Mouse (Mus musculus) T-cell, adult 2 months (primary cell): Measurements from ENCODE around the gene Agps.
A peak's percentile ranks its signal among the peaks of the same experiment; 100 is the strongest.

ENCODE experiments used
- DNase-seq: peaks from one replicate; pipeline ENCODE4 v3.0.0; 2022; ENCODE audit warnings: low spot score

Gene Agps

DNA sequence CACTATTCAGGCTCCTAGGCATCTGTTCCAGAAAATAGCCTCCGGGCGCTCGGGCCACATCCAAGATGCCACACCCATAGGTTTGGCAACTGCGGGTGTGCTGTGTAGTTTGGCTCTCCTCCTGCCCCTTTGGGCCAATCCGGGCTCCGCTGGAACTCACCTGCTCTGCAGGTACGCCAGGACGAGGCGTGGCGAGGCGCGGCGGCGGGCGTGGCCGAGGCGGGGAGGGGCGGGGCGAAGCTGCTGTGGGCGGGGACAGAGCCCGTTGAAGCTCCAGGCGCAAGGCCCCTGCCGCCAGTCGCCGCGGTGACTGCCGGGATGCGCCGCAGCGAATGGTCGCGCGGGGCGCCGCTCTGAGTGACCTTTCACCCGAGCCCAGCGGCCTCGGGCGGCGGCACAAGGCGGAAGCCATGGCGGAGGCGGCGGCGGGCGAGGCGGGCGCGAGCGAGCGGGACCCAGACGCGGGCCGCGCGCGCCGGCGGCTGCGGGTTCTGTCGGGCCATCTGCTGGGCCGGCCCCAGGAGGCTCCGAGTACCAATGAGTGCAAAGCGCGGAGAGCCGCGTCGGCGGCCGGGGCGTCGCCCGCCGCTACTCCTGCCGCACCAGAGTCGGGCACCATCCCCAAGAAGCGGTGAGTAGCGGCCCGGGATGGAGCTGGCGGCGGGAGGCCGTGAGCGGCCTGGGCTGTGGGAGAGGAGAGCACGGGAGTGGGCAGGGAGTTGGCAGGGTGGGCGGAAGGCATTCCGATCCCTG lies at the start of gene Agps:
Gene Agps, plus strand, starts transcription at position 297 of the 753 bp plus-strand sequence.
- DNase-seq, result peak; percentile 86

DNA sequence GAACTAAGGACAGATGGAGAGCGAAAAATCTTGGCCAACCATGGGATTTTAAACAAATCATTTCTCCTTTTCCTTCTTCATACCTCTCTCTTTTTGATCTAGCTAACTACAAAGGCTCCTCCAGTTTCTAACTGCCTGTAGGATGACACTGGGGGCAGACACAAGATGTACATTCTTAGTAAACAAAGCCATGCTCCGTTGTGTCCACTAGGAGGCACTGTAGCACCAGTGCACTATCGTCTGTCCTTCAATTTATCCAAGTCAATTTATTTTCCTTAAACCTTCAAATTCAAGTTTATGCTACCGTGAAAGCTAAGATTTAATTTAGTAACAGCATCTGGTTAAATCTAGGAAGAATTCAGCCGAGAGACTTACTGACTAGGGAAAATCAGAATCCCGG lies 45.9 kb upstream of the Agps start:
- DNase-seq, result peak; percentile 52

DNA sequence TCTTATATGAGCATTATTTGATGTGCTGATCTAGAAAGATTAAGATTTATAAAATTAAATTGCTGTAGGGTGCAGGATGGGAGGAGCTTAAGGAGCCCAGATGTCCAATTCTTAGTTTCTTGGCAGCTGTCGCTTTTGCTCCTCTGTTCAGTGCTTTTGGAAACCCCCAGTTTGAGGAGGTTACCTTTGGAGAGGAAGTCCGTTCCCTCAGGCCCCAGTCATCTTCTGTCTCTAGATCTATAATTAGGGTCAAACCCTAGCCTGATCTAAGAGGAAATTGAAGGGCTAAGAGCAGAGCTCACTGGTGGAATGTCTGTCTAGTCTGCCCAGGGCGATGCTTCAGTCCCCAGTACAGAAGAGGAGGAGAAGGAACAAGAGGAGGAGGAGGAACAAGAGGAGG lies 43.5 kb upstream of the Agps start:
- no peak for DNase-seq

DNA sequence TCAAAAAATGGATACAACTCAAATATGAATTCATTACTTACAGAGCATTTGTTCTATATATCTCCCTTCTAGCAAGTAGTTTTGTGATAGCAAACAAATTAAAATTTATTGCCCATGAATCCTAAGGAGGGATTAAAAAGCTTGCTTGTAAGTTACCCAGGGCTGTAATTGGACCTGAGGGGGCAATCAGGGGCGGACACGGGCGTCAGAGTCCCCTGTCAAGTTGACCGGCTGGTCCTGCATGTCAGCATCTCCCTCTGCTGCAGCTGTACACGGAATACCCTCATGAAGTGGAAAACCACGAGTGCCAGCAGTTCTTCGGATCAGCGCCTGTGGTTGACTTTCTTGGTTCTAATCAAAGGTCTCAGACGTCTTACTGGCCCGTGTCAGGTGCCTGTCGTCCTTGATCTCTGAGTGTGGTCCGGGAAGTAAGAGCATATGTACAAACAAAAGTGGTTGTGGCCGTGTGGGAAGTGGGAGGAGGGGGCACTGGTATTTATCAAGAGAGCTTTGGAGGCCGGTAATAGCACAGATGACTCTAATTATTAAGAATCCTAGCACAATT lies 41.9 kb upstream of the Agps start:
- DNase-seq, result no peak

DNA sequence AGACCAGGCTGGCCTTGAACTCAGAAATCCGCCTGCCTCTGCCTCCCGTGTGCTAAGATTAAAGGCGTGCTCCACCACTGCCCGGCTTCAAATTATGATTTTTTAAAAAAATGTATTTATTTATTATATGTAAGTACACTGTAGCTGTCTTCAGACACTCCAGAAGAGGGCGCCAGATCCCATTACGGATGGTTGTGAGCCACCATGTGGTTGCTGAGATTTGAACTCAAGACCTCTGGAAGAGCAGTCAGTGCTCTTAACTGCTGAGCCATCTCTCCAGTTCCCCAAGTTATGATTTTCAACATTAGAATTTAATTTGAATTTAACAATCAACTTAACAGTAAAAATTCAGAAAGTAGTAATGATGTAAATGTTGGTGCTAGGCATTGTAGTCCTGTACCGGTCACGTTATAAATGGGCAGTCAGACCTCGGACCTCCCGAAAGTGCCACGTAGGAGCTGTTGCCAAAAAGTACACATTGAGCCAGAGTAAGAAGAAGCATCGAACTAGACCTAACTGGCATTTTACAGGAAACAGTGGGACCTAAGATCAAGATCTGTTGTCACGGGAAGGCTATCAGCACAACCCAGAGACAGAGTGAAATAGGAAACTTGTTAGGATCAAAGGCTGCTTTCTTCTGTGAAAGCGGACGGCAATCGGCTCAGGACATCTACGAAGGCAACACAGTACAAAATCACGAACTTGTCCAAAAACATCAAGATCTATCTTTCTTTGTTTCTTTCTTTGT lies 40.2 kb upstream of the Agps start:
- DNase-seq, result no peak

DNA sequence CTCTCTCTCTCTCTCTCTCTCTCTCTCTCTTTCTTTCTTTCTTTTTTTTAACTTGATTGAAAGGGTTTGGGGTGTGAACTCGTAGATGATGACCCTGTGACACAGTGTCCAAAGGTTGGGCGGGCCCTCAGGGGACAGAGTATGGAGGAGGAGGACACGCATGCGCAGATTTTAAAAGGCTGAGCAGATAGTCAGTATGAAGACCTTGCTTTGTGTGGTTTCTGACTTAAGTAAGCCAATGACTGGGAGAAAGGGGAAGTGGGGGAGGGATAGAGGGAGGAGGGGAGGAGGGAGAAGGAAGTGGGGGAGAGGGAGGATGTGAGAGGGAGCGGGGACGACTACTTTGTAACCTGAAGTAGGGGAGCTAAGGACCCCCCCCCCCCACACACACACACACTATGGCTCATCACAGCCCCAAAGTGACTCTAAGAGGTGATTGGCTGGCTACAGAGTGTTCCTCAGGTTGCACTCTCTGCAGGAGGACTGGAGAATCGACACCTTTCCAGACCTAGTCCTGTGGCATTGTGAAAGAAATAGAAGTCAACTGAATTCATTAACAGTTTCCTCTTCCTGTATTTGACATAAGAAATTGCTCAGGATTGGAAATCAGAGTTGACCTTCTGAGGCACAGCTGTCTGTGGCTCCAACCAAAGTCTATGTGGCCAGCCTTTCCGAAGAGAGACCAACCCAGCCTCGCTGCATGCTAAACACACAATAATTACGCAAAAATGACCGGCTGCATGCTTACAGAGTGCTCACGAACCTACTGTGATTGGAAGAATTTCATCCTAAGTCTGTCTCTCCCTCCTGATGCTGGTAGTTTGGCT lies 39.4 kb upstream of the Agps start:
- peak; percentile 36 for DNase-seq

DNA sequence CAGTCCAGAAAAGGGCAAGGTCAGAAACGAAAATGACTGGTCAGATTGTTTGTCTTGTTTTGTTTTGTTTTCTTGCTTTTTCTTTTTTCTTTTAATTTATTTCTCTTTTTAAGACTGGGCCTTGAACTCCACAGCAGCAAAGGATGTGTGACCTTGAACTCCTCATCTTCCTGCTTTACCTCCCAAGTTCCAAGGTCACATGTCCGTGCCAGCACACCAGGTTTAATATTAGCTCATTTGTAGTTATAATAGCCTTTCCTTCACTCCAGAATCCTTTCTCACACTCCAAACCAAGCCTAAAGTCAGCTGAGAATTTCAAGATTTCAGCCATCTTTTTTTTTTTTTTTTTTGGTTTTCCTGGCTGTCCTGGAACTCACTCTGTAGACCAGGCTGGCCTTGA lies 35.8 kb upstream of the Agps start:
- DNase-seq, result no peak

DNA sequence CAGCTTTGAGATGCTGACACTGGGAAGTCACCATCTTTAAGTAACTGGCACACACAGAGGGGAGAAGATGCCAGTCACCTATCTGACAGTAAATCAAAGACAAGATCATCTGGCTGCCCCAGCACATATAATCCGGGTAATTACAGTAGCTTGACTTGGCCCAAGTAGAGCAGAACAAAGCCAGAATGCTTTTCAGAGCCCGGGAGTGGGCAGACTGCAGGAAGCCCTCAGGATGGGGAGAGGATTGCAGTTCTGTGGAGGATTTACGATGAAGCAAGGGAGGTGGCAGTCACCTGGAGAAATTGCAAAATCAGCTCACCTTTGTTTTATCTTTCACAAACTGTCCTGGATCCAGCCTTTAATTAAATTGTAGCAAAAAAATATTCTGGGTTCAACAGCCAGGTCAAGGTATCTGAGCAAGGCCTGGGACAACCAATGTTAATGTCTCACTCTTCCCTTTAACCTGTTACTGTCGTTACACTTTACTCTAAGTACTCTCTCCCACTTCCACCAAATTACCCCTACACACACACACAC lies 33.5 kb upstream of the Agps start:
- no peak for DNase-seq

DNA sequence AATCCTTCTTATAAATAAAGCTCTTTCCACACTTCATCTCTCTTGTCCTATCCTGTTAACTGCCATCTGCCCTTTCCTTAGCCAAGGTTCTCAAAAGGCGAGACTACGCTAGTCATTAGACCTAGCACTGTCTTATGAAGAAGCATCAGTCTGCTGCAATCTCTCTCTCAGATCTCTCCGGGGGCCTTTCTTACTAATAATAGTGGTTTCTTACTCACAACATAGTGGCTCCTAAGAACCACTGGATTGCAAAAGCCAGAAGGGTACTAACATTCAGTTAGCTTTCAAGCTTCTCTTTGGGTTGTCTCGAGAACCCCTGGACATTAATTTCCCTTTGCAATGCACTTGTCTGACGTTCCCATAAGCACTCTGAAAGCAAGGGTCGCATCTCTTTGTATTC lies 26.2 kb upstream of the Agps start:
- DNase-seq, result no peak

DNA sequence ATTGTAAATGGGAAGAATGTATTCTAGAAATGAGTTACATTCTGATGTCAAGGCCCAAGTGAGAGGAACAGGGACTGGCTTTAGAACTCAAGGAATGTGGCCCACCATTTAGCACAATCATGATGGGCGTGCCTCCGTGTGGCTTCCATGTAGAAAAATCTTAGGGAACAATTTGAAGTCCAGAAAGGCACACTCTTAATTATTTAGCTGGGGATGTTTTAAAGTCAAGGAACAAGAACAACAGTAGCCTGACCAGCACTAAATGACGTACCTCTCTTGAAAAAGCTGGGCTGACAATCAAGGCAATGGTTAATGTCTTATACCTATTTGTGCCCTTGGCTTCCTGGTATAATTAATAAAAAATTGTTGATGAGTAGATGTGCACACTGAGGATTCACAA lies 25.1 kb upstream of the Agps start:
- no peak for DNase-seq

DNA sequence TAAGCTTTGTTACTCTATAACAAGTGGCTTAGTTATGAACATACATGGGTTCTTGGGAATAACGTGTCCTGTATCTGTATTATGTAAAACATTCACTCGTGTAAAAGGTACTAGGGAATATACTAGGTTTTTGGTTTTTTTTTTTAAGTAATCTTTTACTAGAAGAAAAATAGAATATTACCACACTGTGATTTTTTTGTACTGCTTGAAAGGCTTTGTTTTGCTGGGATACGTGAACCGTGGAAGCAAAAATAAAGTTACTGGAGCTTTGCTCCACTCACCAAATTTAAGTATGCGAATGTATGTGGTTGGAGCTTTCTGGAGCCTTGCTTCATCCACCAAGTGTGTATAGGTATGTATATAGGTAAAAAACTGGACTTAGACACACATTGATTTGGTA lies 24.5 kb upstream of the Agps start:
- no peak for DNase-seq

DNA sequence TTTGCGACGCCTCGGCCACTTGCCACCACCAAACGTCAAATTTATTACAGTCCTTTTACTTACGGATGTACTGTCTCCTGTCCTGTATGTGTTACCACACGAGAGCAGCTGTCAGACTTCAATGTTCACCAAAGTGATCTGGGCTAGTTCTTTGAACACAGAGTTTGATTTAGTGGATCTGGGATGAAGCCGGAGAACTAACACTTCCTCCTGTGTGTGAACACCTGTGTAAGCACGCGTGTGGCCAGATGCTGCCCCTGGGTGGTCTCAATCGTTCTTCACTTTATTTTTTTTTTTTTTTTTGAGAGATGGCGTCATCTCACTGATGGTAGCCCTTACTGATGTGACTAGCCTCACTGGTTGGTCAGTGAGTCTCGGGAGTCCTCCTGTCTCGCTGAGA lies 17.1 kb upstream of the Agps start:
- no peak for DNase-seq

DNA sequence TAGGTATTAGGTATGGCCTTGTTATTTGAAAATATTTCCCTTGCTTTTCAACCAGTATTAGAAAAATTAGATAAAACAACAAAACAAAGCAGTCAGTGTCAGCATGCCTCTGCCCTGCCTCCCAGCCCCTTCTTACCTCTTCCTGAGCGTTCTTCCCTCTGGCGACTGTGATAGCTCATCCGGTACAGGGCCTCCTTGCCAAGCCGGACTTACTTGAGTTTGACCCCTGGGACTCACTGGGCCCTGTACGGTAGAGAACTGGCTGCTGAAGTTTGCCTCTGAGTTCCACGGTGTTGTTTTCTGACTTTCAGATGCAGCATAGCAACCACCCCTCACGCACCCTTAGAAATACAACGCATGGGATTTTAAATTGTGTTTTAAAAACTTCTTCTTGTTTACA lies 16.5 kb upstream of the Agps start:
- DNase-seq, result no peak

DNA sequence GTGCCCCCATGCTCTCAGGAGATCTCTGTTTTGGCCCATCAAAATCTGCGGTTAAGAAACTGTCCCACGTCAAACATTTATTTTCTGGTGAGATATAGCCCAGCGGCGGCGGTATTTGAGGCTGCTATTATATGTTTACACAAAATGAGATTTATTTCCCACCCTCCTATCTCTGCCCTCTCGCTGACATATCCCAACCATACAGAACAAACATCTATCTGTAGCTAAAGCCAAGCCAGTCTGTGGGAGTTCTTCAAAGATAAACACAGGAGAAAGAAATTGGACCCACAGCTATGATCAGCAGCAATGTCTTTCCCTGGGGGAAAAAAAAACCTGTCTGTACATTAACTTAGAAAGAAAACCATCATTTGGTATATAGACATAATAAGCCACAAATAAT lies 15.3 kb upstream of the Agps start:
- DNase-seq, result no peak

DNA sequence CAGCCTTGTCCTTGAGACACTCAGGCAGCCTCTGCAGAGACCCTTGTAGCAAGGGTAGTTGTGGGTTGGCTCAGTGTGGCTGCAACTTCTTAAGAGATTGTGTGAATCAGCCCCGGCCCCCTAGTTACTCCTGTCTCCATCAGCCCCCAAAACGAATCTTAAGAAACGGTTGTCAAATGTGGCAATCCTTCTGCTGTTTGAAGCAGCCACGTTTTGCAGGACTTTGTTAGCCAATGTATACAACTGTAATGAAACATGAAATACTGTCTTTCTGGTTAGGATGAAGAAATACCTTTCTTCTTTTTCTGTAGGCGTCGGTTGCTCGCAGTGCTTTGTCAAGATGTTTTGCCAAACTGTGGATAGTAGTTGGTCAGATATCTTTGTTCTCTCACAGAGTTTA lies 13.3 kb upstream of the Agps start:
- DNase-seq, result no peak

DNA sequence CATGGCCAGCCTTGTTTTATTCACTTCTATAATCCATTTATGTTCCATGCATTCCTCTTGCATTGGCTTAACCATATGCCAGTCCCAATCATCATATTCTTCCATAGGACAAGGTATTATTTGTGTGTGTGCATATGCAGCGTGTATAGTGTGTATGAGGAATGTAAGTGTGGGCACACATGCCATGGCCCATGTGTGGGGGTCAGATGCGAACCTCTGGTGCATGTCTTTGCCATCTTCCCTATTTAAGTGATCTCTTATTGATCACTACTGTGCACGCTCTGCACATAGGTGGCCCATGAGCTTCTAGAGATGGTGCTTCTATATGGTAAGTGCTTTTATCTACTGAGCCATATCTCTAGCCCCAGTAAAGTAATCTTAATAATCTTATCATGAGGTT lies 12.2 kb upstream of the Agps start:
- no peak for DNase-seq

DNA sequence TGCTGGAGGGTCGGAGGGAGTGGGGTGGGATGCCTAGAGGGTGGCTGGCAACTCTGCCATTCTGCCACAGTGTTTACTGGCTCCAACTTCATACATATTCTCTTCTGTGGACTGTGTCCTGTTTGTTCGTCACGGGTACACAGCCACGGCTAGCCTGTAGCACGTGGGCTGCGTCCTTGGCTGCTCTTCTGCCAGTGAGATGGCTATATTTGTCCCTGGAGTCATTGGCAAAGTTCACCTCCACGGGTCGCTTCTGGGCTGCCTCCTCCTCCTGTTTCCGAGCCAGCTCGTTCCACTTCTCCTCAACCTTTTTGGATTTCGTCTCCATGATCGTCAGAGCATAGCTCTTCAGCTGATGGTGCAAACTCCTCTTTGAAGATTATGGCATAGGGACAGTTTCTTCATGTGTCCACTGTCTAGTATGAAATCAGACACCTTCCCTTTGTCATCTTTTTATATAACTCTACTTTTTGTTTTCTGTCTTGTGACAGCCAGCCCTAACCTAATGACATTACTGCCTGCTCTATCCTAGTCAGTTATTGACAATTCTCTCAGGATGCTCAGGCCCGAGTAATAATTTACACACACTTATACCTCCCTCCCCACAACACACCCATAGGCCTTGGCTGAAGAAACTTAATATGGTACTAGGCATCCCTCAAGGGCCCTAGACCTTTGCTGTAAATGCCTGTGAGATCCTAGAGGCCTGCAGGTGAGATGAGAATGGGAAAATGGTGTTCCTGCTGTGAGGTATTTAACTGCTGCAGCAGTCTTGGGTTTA lies 9.8 kb upstream of the Agps start:
- no peak for DNase-seq

DNA sequence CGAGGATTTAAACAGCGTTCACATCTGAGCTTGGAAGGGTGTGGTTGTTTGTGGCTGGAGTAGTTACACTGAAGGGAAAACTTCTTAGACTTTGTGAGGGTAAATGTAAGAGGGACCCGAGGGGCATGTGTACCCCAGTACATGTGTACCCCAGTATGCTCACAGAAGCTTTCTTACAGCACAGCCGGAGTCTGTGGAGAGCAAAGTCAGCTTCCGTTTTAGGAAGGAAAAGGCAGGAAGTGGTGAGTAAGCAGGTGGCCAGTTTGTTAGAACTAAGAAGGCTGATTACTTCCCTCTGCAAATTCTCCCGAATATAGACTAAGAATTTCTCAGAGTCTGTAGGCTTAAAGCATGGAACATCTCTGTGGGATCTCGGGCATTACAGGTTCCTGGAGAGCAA lies 8.2 kb upstream of the Agps start:
- DNase-seq, result peak; percentile 41

DNA sequence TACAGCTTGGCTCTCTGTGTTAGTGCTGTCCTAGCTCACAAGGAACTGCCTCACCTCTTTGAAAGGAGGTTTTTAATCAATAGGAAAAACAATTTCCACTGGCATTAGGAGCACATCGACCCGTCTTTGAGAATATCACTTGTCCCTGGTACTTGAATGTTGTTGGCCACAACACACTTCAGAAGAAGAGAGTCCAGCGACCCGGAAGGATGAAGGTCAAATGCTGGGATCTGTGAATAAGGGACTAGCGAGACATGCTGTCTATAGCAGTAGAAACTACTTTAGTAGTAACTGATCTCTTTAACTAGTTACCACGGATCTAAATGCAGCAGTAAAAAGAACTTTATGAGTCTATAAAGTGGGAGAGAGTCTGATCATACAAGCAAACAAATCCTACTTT lies 7.8 kb upstream of the Agps start:
- no peak for DNase-seq

DNA sequence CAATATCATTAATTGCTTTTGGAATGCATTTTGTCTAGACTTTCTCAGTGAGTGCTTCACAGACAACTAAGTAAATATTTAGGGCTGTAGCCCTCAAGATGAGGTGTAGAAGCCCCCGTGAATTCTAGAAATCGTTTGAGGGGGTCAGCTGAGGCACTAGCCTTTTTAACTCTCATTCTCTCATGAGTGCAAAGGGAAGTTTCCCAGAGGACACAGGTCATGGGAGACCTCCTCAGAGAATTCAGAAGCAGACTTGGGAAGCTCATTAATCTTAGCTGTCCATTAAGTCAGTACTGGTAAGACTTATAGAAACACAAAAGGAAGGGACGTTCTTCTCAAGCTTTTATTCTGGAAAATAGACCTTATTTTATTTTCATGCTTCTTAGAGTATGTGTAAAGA lies 7.1 kb upstream of the Agps start:
- no peak for DNase-seq

DNA sequence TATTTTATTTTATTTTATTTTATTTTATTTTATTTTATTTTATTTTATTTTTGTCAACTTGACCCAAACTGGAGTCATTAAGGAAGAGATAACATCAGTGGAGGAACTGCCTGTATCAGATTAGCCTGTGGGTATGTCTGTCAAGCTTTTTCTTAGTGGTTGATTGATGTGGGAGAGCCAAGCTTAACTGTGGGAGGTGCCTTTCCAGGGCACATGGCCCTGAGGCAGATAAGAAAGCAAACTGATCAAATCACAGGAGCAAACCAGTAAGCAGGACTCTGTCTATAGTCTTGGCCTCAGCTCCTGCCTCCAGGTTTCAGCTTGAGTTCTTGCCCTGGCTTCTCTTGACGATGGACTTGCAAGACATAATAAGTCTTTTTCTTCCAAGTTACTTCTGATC lies 6.4 kb upstream of the Agps start:
- DNase-seq, result peak; percentile 37
